Mouse (Mus musculus): ENCODE results near the gene Pth2r.

DNA sequence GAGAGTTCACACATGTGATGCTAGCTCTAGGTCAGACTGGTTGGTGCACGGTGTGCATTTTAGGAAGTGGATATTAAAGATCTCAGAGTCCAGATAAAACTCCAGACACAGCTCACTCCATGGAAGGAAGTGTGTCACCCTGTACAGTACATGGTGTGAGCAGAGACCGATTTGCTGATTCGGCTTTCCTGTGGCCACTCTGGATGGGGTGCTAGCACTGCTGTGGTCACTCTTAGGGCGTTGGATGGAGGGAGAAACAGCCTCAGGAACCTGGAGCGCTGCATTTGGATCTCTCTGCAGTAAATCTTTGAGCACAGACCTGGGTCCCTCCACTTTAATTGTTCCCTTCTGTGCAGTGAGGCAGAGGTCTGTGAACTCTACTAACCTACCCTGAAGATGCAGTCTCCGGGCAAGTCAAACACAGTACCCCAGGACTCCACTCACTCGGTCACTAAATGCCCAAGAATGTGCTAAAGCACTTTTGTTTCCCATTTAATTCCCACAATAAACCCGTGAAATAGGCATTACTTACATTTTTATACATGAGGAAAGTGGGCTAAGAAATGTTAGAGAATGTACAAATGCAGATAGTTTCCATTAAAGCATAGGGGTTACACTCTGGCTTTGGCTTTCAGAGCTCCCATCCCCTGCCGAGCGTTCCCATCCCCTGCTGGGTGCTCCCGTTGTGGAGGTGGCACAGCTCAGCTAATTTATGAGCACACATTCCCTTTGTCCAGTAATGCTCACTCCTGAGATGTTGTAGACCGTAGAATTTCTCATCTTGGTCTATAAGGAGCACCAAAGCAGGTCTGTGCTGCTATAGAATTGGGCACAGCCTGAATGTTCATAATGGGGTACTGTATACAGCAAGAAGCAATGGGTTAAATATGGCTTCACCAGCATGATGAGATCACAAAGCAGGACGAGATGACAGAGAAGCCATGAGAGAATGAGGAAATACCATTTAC lies 32.5 kb downstream of the Pth2r start:
- TF ChIP-seq CTCF (IDR thresholded peaks at IDR 0.05; ENCODE audit: low read depth, low read length) (no peak), POLR2A (IDR thresholded peaks at IDR 0.05; ENCODE audit: insufficient read depth, low read length) (no peak)

All from ES-Bruce4 (cell line).